Mouse (Mus musculus) urinary bladder, adult 18-20 months (tissue): ENCODE measurements around the gene Prr18.

ENCODE experiments used
- DNase-seq, 2 experiments: peaks; one replicate each; pipeline ENCODE4 v3.0.0; 2022; ENCODE audit warnings: low spot score in 2 of 2, mixed read lengths in 2 of 2

Gene Prr18

GRCm38 (mm10) chr17:8388990-8389789 is 51.9 kb downstream of the Prr18 start:
- DNase-seq = no peak

- DNase-seq = no peak
Observed at GRCm38 (mm10) chr17:8389790-8390095, 52.5 kb downstream of the Prr18 start.

- DNase-seq = no peak
Observed at GRCm38 (mm10) chr17:8390487-8390886, 53.2 kb downstream of the Prr18 start.
